Mouse (Mus musculus): ENCODE measurements around the gene Sntg2. TPM values are rescaled to one million over a fixed set of nuclear protein-coding genes. Genes with fewer than 3 reads are reported as not detected.

Sntg2 gene
- polyA plus RNA-seq (2012; fragmentation: generic; extraction: Trizol): not detected

DNA sequence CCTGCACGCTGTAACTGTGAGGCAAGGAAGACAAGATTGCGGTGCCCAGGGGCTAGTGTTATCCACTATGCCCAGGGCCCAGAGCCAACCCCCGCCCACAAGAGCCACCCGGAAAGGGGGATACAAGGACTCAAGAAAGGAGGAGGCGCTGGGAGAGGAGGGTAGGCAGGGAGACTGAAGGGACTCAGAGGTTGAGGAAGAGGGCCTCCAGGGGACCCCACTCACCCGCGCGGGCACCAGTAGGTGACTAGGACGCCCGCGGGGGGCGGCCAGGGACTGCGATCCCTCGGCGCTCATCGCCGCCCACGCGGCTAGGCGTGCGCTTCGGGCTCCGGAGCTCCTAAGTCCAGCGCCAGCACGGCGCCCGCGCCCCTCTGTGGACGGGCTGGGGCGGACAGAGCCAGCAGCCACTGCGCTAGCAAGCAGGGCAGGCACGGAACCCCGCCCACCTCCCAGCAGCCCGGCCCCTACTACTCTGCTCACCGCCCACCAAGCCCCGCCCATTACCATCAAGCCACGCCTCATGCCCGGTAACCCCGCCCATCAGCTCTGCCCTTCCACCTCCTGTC is at the start of gene Sntg2:
Sntg2 (minus strand) TSS at position 443 of the 569 bp plus-strand sequence.

DNA sequence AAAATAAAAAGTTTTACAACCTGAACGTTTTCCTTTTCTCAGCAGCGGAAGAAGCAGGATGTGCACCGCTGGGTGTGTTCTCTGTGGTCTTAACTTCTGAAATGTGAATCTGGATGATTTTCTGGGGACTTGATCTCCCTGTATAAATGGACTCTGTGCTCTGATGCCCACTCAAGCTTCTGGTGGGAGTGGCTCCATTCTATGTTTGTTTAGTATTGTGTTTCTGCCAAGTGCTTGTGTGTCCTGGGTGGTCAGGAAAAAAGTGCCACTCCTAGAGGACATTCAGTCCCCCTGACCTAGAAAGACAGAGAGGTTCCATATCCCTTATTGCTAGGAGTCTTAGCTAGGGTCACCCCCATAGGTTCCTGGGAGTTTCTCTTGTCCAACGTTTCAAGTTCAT is 240.7 kb downstream of the Sntg2 start, which contains the start of gene Tpo:
Tpo (minus strand) TSS at position 101 of the 400 bp plus-strand sequence.

Other genes with a start within 250 kb of the Sntg2 start
- not detected for gene Tpo, start 240.8 kb downstream of the Sntg2 start, polyA plus RNA-seq (2012; fragmentation: generic; extraction: Trizol)
- gene Tmem18, start 211.1 kb upstream of the Sntg2 start, polyA plus RNA-seq (2012; fragmentation: generic; extraction: Trizol): 1 to 10 TPM; 1.3 to 6.8 TPM